Mouse (Mus musculus): Measurements from ENCODE around the gene Car10. TPM values are rescaled to one million over a fixed set of nuclear protein-coding genes. Genes with fewer than 3 reads are reported as not detected.

Gene Car10
- polyA plus RNA-seq, 1 experiment from 2014 or later, result 0.13 TPM

GRCm38 (mm10) chr11:93200046-93200445 lies 102.2 kb downstream of the Car10 start:
- no peaks in the 10 kb centered on the region for H3K9me3 ChIP-seq (replicated peaks; ENCODE audit: control insufficient read depth, low read length)
- no peaks in the 10 kb centered on the region for H3K27me3 ChIP-seq (ENCODE audit: control insufficient read depth, insufficient read depth, low read length)
- no peaks in the 10 kb centered on the region for H3K4me1 ChIP-seq (ENCODE audit: control insufficient read depth, insufficient read depth, low read length)
- 83% methylated on average over 3 of the region's 3 CpGs for WGBS
- no peak overlapping the region for H3K4me2 ChIP-seq (ENCODE audit: low read depth, low read length)
- no peak overlapping the region for H3K9ac ChIP-seq (ENCODE audit: low read length)
- no peaks in the 10 kb centered on the region for H3K36me3 ChIP-seq (ENCODE audit: control insufficient read depth, insufficient read depth, low read length)
- no peak overlapping the region for H3K4me3 ChIP-seq (replicated peaks; ENCODE audit: low read length)
- H3K27ac ChIP-seq (ENCODE audit: low read length), result no peak overlapping the region
- no peak for ATAC-seq (ENCODE audit: insufficient read depth, low FRiP score)

- ATAC-seq (ENCODE audit: insufficient read depth, low FRiP score), result no peak
- no peak overlapping the region for H3K27ac ChIP-seq (ENCODE audit: low read length)
- no peak overlapping the region for H3K4me2 ChIP-seq (ENCODE audit: low read depth, low read length)
- H3K4me1 ChIP-seq (ENCODE audit: control insufficient read depth, insufficient read depth, low read length), result no peaks in the 10 kb centered on the region
- no peak overlapping the region for H3K9ac ChIP-seq (ENCODE audit: low read length)
- H3K36me3 ChIP-seq (ENCODE audit: control insufficient read depth, insufficient read depth, low read length), result no peaks in the 10 kb centered on the region
- no peaks in the 10 kb centered on the region for H3K27me3 ChIP-seq (ENCODE audit: control insufficient read depth, insufficient read depth, low read length)
- H3K9me3 ChIP-seq (replicated peaks; ENCODE audit: control insufficient read depth, low read length), result no peaks in the 10 kb centered on the region
- H3K4me3 ChIP-seq (replicated peaks; ENCODE audit: low read length), result no peak overlapping the region
Observed at GRCm38 (mm10) chr11:93217457-93217856, 119.6 kb downstream of the Car10 start.

- no peak for ATAC-seq (ENCODE audit: insufficient read depth, low FRiP score)
- Histone ChIP-seq H3K4me2 (ENCODE audit: low read depth, low read length) (no peak overlapping the region), H3K4me1 (ENCODE audit: control insufficient read depth, insufficient read depth, low read length) (no peaks in the 10 kb centered on the region), H3K36me3 (ENCODE audit: control insufficient read depth, insufficient read depth, low read length) (no peaks in the 10 kb centered on the region), H3K9ac (ENCODE audit: low read length) (no peak overlapping the region), H3K4me3 (replicated peaks; ENCODE audit: low read length) (no peak overlapping the region), H3K27me3 (ENCODE audit: control insufficient read depth, insufficient read depth, low read length) (no peaks in the 10 kb centered on the region), H3K9me3 (replicated peaks; ENCODE audit: control insufficient read depth, low read length) (no peaks in the 10 kb centered on the region), H3K27ac (ENCODE audit: low read length) (no peak overlapping the region)
Observed at GRCm38 (mm10) chr11:93230057-93230456, 132.2 kb downstream of the Car10 start.

DNA sequence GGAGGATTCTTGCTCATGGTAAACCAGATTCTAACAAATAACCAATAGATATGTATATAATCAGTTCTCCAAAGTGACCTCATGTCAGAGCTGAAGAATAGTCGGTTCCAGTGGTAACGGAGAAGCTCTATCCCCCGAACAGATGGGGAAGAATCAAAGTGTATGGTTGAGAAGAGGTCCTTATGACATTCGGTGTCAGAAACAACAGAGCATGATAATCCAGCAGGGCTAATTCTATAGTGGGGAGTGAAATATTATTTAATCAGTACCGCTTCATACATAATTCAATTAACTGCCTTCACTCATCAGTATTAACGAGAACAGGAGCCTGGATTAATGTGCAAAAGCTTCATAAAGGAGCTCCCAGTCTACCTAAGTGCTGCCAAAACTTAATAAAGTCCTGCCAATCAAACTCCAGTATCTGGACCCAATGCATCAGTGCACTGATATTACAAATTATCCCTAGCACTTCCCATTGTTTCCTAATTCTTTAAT lies 152.0 kb downstream of the Car10 start:
- WGBS, result 81% methylated on average over 6 of the region's 6 CpGs
- H3K27me3 ChIP-seq (ENCODE audit: control insufficient read depth, insufficient read depth, low read length), result no peaks in the 10 kb centered on the region
- no peak overlapping the region for H3K4me2 ChIP-seq (ENCODE audit: low read depth, low read length)
- H3K9ac ChIP-seq (ENCODE audit: low read length), result no peak overlapping the region
- no peak overlapping the region for H3K27ac ChIP-seq (ENCODE audit: low read length)
- H3K9me3 ChIP-seq (replicated peaks; ENCODE audit: control insufficient read depth, low read length), result no peaks in the 10 kb centered on the region
- H3K36me3 ChIP-seq (ENCODE audit: control insufficient read depth, insufficient read depth, low read length), result no peaks in the 10 kb centered on the region
- ATAC-seq (ENCODE audit: insufficient read depth, low FRiP score), result no peak
- no peaks in the 10 kb centered on the region for H3K4me1 ChIP-seq (ENCODE audit: control insufficient read depth, insufficient read depth, low read length)
- H3K4me3 ChIP-seq (replicated peaks; ENCODE audit: low read length), result no peak overlapping the region

DNA sequence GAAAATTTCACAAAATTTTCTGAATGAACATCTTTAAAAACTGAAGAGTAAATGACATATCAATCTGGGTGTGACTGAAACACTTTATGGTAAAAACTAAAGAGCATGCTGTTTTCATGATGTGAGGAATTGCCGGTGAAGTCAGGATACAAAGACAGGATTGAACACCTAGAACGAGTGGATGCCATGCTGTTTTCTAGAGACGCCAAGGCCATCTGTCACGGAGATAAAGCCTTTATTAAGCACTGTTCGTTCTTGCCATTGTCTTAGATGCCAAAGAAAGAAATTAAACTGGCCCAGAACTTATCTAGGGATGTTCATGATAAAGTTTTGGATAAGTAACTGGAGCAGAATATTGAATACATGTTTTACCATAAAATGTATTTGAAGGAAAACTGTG lies 153.9 kb downstream of the Car10 start:
- no peaks in the 10 kb centered on the region for H3K4me1 ChIP-seq (ENCODE audit: control insufficient read depth, insufficient read depth, low read length)
- H3K4me2 ChIP-seq (ENCODE audit: low read depth, low read length), result no peak overlapping the region
- H3K9ac ChIP-seq (ENCODE audit: low read length), result no peak overlapping the region
- no peak for ATAC-seq (ENCODE audit: insufficient read depth, low FRiP score)
- no peaks in the 10 kb centered on the region for H3K36me3 ChIP-seq (ENCODE audit: control insufficient read depth, insufficient read depth, low read length)
- no peaks in the 10 kb centered on the region for H3K27me3 ChIP-seq (ENCODE audit: control insufficient read depth, insufficient read depth, low read length)
- no peaks in the 10 kb centered on the region for H3K9me3 ChIP-seq (replicated peaks; ENCODE audit: control insufficient read depth, low read length)
- H3K4me3 ChIP-seq (replicated peaks; ENCODE audit: low read length), result no peak overlapping the region
- no peak overlapping the region for H3K27ac ChIP-seq (ENCODE audit: low read length)
- WGBS, result 68% methylated on average over 5 of the region's 5 CpGs

DNA sequence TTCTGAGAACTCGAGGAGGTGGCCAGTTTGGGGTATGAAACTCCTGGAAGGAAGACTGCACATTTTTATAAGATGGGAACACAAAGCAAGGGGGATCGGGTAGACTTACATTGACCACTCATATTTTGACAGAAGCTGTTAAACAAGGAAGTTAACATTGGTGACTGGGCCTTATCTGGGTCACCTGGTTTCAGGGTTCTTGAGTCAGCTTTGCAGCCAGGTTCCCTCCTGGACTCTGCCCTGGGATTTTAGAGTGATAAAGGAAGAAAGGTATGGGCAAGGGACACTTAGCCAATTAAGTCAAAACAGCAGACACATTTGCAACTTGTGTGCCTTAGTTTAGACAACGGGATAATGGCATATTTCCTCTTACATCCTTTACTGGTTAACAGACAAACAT lies 166.2 kb downstream of the Car10 start:
- ATAC-seq (ENCODE audit: insufficient read depth, low FRiP score), result no peak
- Histone ChIP-seq H3K9me3 (replicated peaks; ENCODE audit: control insufficient read depth, low read length) (no peaks in the 10 kb centered on the region), H3K27ac (ENCODE audit: low read length) (no peak overlapping the region), H3K27me3 (ENCODE audit: control insufficient read depth, insufficient read depth, low read length) (no peaks in the 10 kb centered on the region), H3K4me2 (ENCODE audit: low read depth, low read length) (no peak overlapping the region), H3K4me3 (replicated peaks; ENCODE audit: low read length) (no peak overlapping the region), H3K9ac (ENCODE audit: low read length) (no peak overlapping the region), H3K36me3 (ENCODE audit: control insufficient read depth, insufficient read depth, low read length) (no peaks in the 10 kb centered on the region), H3K4me1 (ENCODE audit: control insufficient read depth, insufficient read depth, low read length) (no peaks in the 10 kb centered on the region)
- WGBS, result 57% methylated on average over 3 of the region's 3 CpGs

- Histone ChIP-seq H3K36me3 (ENCODE audit: control insufficient read depth, insufficient read depth, low read length) (no peaks in the 10 kb centered on the region), H3K9ac (ENCODE audit: low read length) (no peak overlapping the region), H3K27me3 (ENCODE audit: control insufficient read depth, insufficient read depth, low read length) (no peaks in the 10 kb centered on the region), H3K4me1 (ENCODE audit: control insufficient read depth, insufficient read depth, low read length) (no peaks in the 10 kb centered on the region), H3K27ac (ENCODE audit: low read length) (no peak overlapping the region), H3K4me3 (replicated peaks; ENCODE audit: low read length) (no peak overlapping the region), H3K9me3 (replicated peaks; ENCODE audit: control insufficient read depth, low read length) (no peaks in the 10 kb centered on the region), H3K4me2 (ENCODE audit: low read depth, low read length) (no peak overlapping the region)
- no peak for ATAC-seq (ENCODE audit: insufficient read depth, low FRiP score)
- 74% methylated on average over 6 of the region's 6 CpGs for WGBS
Observed at GRCm38 (mm10) chr11:93272016-93272415, 174.2 kb downstream of the Car10 start.

GRCm38 (mm10) chr11:93273906-93274305 lies 176.1 kb downstream of the Car10 start:
- WGBS, result 33% methylated on average over 6 of the region's 6 CpGs
- Histone ChIP-seq H3K4me2 (ENCODE audit: low read depth, low read length) (no peak overlapping the region), H3K4me1 (ENCODE audit: control insufficient read depth, insufficient read depth, low read length) (no peaks in the 10 kb centered on the region), H3K27me3 (ENCODE audit: control insufficient read depth, insufficient read depth, low read length) (no peaks in the 10 kb centered on the region), H3K4me3 (replicated peaks; ENCODE audit: low read length) (no peak overlapping the region), H3K27ac (ENCODE audit: low read length) (no peak overlapping the region), H3K9ac (ENCODE audit: low read length) (no peak overlapping the region), H3K9me3 (replicated peaks; ENCODE audit: control insufficient read depth, low read length) (no peaks in the 10 kb centered on the region), H3K36me3 (ENCODE audit: control insufficient read depth, insufficient read depth, low read length) (no peaks in the 10 kb centered on the region)
- ATAC-seq (ENCODE audit: insufficient read depth, low FRiP score), result no peak

- Histone ChIP-seq H3K36me3 (ENCODE audit: control insufficient read depth, insufficient read depth, low read length) (no peaks in the 10 kb centered on the region), H3K9me3 (replicated peaks; ENCODE audit: control insufficient read depth, low read length) (no peaks in the 10 kb centered on the region), H3K4me3 (replicated peaks; ENCODE audit: low read length) (no peak overlapping the region), H3K9ac (ENCODE audit: low read length) (no peak overlapping the region), H3K4me1 (ENCODE audit: control insufficient read depth, insufficient read depth, low read length) (no peaks in the 10 kb centered on the region), H3K4me2 (ENCODE audit: low read depth, low read length) (no peak overlapping the region), H3K27ac (ENCODE audit: low read length) (no peak overlapping the region), H3K27me3 (ENCODE audit: control insufficient read depth, insufficient read depth, low read length) (no peaks in the 10 kb centered on the region)
- no peak for ATAC-seq (ENCODE audit: insufficient read depth, low FRiP score)
- WGBS, result 70% methylated on average over 1 of the region's 1 CpGs
Observed at GRCm38 (mm10) chr11:93293661-93294060, 195.8 kb downstream of the Car10 start.

DNA sequence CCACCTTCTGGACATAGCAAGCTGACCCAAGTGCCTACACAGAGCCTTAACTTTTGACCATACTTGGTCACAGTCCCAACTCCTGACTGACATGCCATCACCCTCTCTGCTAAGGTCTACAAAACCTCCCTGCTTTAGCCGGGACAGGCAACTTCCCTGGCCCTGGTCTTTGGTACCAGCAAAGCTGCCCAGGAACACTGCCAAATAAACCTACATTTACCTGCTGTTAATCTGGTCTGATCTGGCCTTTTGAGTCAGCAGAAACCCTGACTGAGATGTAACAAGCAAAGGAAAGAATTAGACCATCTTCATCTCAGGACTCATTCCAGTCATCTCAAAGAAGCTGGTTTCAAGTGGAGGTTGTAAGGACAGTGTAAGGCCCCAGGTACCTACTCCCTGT lies 212.2 kb downstream of the Car10 start:
- Histone ChIP-seq H3K4me3 (replicated peaks; ENCODE audit: low read length) (no peak overlapping the region), H3K9ac (ENCODE audit: low read length) (no peak overlapping the region), H3K4me1 (ENCODE audit: control insufficient read depth, insufficient read depth, low read length) (no peaks in the 10 kb centered on the region), H3K27ac (ENCODE audit: low read length) (no peak overlapping the region), H3K4me2 (ENCODE audit: low read depth, low read length) (no peak overlapping the region), H3K36me3 (ENCODE audit: control insufficient read depth, insufficient read depth, low read length) (no peaks in the 10 kb centered on the region), H3K9me3 (replicated peaks; ENCODE audit: control insufficient read depth, low read length) (no peaks in the 10 kb centered on the region), H3K27me3 (ENCODE audit: control insufficient read depth, insufficient read depth, low read length) (no peaks in the 10 kb centered on the region)
- 86% methylated on average over 1 of the region's 1 CpGs for WGBS
- no peak for ATAC-seq (ENCODE audit: insufficient read depth, low FRiP score)

All from stomach, embryonic 16.5 days (tissue).